Mouse (Mus musculus) liver, embryonic 13.5 days (tissue): Measurements from ENCODE around the gene Olfr402. TPM values are rescaled to one million over a fixed set of nuclear protein-coding genes. Genes with fewer than 3 reads are reported as not detected.
"Not testable (repeated sequence)": the region's sequence is repeated elsewhere in the genome, so short reads cannot be mapped to it uniquely, and the experiment has no call there.

ENCODE experiments used
- ATAC-seq: fragments of 200-750 bp; cut with Nextera tagmentation; 2 replicates; pipeline ENCODE4 v1.8.0; 2017; ENCODE audit warnings: low read depth, mild to moderate bottlenecking, moderate number of reproducible peaks, moderate library complexity
- DNase-seq: peaks from one replicate; pipeline ENCODE4 v3.0.0; 2022
- H3K27ac ChIP-seq: fragments of 300-500 bp; sonication (generic); 2 replicates; pipeline ENCODE4 v1.5.1; 2015; ENCODE audit warnings: moderate library complexity, mild to moderate bottlenecking, inconsistent platforms
- H3K27me3 ChIP-seq: fragments of 300-500 bp; sonication (generic); 2 replicates; pipeline ENCODE4 v1.6.1; 2015; ENCODE audit warnings: mild to moderate bottlenecking, inconsistent platforms
- H3K36me3 ChIP-seq: fragments of 300-500 bp; sonication (generic); 2 replicates; pipeline ENCODE4 v1.6.1; 2015; ENCODE audit warnings: mild to moderate bottlenecking, inconsistent platforms
- H3K4me1 ChIP-seq: fragments of 300-500 bp; sonication (generic); replicated peaks from 2 replicates; pipeline ENCODE4 v1.6.1; 2015; ENCODE audit warnings: inconsistent platforms
- H3K4me2 ChIP-seq: fragments of 300-500 bp; sonication (generic); 2 replicates; pipeline ENCODE4 v1.6.1; 2015; ENCODE audit warnings: inconsistent platforms, mild to moderate bottlenecking, moderate library complexity
- H3K4me3 ChIP-seq: fragments of 300-500 bp; sonication (generic); replicated peaks from 2 replicates; pipeline ENCODE4 v1.5.1; 2015; ENCODE audit warnings: mild to moderate bottlenecking, inconsistent platforms
- H3K9ac ChIP-seq: fragments of 300-500 bp; sonication (generic); 2 replicates; pipeline ENCODE4 v1.6.1; 2015; ENCODE audit warnings: mild to moderate bottlenecking, inconsistent platforms
- H3K9me3 ChIP-seq: fragments of 300-500 bp; sonication (generic); replicated peaks from 2 replicates; pipeline ENCODE4 v1.6.1; 2016; ENCODE audit warnings: inconsistent platforms
- WGBS: fragments of 180-500 bp; shearing (Covaris S2); methylation state at CpG from one replicate; pipeline ENCODE4 v1.1.7; 2015; ENCODE audit not compliant: insufficient replicate concordance; 5-methylcytosine and 5-hydroxymethylcytosine counted together
- polyA plus RNA-seq: library from polyadenylated mRNA; unstranded; fragments of >200 nt; fragmentation: Nextera tagmentation; extraction: Ambion mirVana; gene quantifications from 2 replicates; pipeline ENCODE4 v1.2.1, GENCODE M21; 2015

Olfr402 gene
- not detected in 2 replicates for polyA plus RNA-seq

DNA sequence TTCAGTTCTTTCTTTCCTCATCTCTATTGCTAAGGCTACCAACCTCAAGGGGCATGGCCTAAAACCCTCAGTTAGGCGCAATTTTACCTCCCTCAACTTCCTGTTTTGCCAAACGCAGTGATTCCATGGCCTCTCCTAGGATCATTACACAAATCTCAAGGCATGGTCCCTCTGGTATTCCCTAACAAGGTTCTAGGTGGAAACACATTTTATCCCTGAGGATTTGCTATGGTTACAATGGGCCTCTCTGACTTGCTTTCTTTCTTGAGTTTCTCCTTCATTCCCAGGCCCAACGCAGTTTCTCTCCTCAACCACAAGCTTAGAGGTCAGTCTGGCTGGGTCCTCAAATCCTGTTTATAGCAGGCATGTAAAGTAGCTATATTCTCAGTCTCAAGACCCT lies at the start of gene Olfr402:
TSS of gene Olfr402 (plus strand) at position 301 of the 400 bp plus-strand sequence.
- DNase-seq (no peak), ATAC-seq (no peak)
- Histone ChIP-seq H3K9me3 (peaks cover 5% of the 10 kb centered on the region; the same call in 1 of the 2 replicates), H3K4me2 (no peak within 1 kb of the TSS), H3K36me3 (no peaks in the 10 kb centered on the region), H3K9ac (no peak within 1 kb of the TSS), H3K4me1 (no peaks in the 10 kb centered on the region), H3K27ac (no peak within 1 kb of the TSS), H3K4me3 (no peak within 1 kb of the TSS), H3K27me3 (no peaks in the 10 kb centered on the region)
- 38% methylated on average over 3 of the region's 3 CpGs for WGBS

DNA sequence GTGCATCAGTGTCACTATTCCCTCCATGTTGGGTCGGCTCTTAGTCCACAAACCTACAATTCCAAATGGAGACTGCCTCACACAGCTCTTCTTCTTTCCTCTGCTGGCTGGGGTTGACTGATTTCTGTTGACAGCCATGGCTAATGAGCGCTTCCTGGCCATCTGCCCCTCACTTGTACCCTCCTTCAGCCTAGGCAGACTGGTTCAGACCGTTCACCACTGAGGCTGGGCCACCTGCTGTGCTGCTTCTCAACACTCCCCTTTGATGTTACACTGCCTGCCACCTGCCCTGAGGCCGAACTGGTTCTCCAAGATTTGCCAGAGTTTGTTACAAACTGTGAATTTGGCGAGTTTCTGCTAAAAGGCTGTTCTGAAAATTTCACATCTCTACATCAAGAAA lies 48.3 kb upstream of the Olfr402 start:
- no peak overlapping the region for H3K27ac ChIP-seq
- H3K27me3 ChIP-seq: no peaks in the 10 kb centered on the region
- DNase-seq (no peak), ATAC-seq (no peak)
- H3K4me2 ChIP-seq: no peak overlapping the region
- no peak overlapping the region for H3K9ac ChIP-seq
- peaks cover 11% of the 10 kb centered on the region; the same call in 1 of the 2 replicates for H3K9me3 ChIP-seq
- H3K4me3 ChIP-seq: no peak overlapping the region
- no peaks in the 10 kb centered on the region for H3K36me3 ChIP-seq
- H3K4me1 ChIP-seq: no peaks in the 10 kb centered on the region
- 29% methylated on average over 5 of the region's 5 CpGs for WGBS

DNA sequence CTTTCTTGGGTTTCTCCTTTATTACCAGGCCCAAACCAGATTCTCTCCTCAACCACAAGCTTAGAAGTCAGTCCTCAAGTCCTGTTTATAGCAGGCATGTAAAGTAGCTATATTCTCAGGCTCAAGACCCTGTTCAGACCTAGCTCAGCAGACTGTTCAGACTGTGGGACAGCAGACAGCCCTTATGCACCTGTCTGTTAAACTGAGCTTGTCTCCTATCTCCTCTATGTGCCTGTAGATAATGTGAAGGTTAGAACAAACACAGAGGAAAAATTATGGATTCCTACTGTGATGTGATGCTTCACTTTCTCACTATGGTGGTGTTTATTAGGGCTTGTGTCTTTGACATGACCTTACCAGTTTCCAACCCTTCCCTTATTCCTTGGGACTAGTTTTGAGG lies 39.9 kb upstream of the Olfr402 start, which contains the start of gene Olfr401:
TSS of gene Olfr401 (plus strand) at position 301 of the 400 bp plus-strand sequence.
- Histone ChIP-seq H3K36me3 (no peaks in the 10 kb centered on the region), H3K27me3 (no peaks in the 10 kb centered on the region), H3K4me1 (no peaks in the 10 kb centered on the region), H3K9me3 (peaks cover 6% of the 10 kb centered on the region; the same call in 1 of the 2 replicates), H3K4me2 (no peak within 1 kb of the TSS), H3K4me3 (no peak within 1 kb of the TSS), H3K27ac (no peak within 1 kb of the TSS), H3K9ac (no peak within 1 kb of the TSS)
- ATAC-seq (no peak), DNase-seq (no peak)

DNA sequence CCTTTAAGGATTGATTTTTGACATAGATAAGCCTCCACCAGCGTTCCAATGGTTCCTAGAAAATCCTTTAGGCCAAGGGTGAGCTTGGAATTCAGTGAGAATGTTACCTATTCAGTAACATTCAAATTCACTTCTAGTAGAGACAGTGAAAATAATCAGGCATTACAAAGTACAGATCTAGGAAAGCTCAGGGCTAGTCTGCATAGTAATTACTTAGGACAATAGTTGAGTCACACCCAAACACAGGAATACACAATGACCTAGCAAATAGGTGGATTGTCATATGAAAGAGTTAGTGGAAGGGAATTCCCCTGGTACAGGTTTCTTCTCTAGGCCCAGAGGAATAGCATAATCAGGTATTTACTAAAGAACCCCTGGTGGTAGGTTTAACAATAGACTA lies 13.3 kb upstream of the Olfr402 start:
- not testable (repeated sequence) for H3K4me3 ChIP-seq, H3K36me3 ChIP-seq, ATAC-seq, DNase-seq, H3K27ac ChIP-seq, H3K4me1 ChIP-seq, H3K9ac ChIP-seq, H3K4me2 ChIP-seq, H3K27me3 ChIP-seq
- WGBS: 11% methylated on average over 1 of the region's 1 CpGs
- H3K9me3 ChIP-seq: peaks cover 27% of the 10 kb centered on the region

DNA sequence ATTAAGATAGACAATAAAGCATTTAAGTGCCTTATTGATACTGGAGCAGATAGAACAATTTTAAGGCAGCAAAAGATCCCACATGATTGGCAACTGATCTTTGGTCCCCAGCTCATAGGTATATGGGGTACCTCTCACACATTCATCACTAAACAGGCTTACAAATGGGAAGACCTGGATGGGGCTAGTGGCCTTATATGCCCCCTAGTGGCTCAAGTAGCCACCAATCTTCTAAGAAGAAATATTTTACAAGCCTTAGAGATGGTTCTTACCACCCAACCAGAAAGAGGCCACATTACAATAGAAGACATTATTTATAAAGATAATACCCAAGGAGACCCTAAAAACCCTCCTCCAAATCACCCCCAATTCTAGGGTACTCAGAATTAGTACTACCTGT lies 7.5 kb upstream of the Olfr402 start:
- ATAC-seq: no peak
- no peaks in the 10 kb centered on the region for H3K27me3 ChIP-seq
- no peaks in the 10 kb centered on the region for H3K4me1 ChIP-seq

DNA sequence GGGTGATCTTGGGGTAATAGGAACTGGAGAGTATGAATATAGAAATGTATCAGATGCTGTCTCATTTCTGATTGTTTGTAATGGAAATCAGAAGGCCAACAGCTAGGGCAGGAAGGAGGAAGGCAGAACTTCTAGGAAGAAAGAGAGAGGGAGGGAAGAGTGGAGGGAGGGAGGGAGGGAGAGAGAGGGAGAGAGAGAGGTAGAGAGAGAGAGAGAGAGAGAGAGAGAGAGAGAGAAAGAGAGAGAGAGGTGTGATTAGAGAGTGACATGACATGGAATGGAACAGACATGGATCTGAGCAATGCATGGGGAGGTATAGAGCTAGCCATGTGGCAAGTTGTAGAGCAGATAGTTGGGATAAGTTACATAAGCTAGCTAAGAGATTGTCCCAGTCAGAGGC lies 15.4 kb downstream of the Olfr402 start:
- H3K9ac ChIP-seq: no peak overlapping the region
- no peaks in the 10 kb centered on the region for H3K36me3 ChIP-seq
- no peaks in the 10 kb centered on the region for H3K4me1 ChIP-seq
- H3K4me2 ChIP-seq: no peak overlapping the region
- ATAC-seq: no peak
- H3K27me3 ChIP-seq: no peaks in the 10 kb centered on the region
- no peak overlapping the region for H3K4me3 ChIP-seq
- H3K9me3 ChIP-seq: no peaks in the 10 kb centered on the region
- H3K27ac ChIP-seq: no peak overlapping the region
- no peak for DNase-seq

More for the DNA sequence above, 7.5 kb upstream of the Olfr402 start:
- H3K4me2 ChIP-seq: no peak overlapping the region
- no peaks in the 10 kb centered on the region for H3K36me3 ChIP-seq
- H3K4me3 ChIP-seq: no peak overlapping the region
- no peak overlapping the region for H3K9ac ChIP-seq
- no peak for DNase-seq
- H3K9me3 ChIP-seq: peaks cover 18% of the 10 kb centered on the region
- H3K27ac ChIP-seq: no peak overlapping the region

DNA sequence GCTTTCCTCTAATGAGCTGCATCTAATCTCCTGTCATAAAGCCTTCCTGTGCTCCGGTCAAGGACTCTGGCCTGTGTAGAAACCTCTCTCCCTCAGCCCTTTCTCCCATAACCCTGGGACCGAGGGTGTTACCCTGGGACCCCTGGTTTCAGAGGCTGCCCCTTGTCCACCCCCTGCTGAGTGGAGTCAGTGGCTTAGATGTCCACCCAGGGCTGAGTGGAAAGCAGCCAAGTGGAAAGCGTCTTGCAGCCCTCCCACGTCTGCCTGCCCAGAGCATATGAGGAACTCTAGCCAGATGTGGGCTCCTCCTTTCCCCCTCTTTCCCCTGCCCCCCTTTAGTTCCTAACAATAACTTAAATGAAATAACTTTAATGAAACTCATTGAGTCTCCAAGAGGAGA lies 29.8 kb downstream of the Olfr402 start:
- DNase-seq: no peak
- Histone ChIP-seq H3K4me1 (no peaks in the 10 kb centered on the region), H3K4me3 (no peak overlapping the region), H3K27ac (no peak overlapping the region), H3K4me2 (no peak overlapping the region), H3K9me3 (no peaks in the 10 kb centered on the region), H3K9ac (no peak overlapping the region), H3K36me3 (no peaks in the 10 kb centered on the region), H3K27me3 (no peaks in the 10 kb centered on the region)
- ATAC-seq: no peak
- 58% methylated on average over 4 of the region's 4 CpGs for WGBS

DNA sequence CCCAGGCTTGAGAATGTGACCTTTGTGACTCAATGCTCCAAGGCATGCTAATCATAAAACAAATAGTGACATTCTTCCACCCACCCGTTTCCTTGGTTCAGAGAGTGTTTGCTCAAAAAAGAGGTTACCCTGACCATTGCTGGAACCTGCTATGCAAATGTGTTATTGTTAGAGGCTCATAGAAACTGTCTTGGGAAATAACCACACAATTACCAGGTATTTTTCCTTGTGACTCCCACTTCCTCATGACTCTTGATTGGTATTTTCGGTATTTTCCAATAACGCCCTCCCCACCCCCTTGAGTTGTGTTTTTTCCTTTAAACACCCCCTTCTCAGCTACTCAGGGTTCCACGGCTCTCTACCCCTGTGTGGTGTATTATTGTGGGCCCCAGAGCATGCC lies 30.4 kb downstream of the Olfr402 start:
- H3K36me3 ChIP-seq: no peaks in the 10 kb centered on the region
- H3K4me3 ChIP-seq: no peak overlapping the region
- DNase-seq (no peak), ATAC-seq (no peak)
- no peaks in the 10 kb centered on the region for H3K4me1 ChIP-seq
- no peaks in the 10 kb centered on the region for H3K27me3 ChIP-seq
- no peak overlapping the region for H3K4me2 ChIP-seq
- H3K9ac ChIP-seq: no peak overlapping the region
- H3K9me3 ChIP-seq: no peaks in the 10 kb centered on the region
- no peak overlapping the region for H3K27ac ChIP-seq
- 67% methylated on average over 4 of the region's 4 CpGs for WGBS

DNA sequence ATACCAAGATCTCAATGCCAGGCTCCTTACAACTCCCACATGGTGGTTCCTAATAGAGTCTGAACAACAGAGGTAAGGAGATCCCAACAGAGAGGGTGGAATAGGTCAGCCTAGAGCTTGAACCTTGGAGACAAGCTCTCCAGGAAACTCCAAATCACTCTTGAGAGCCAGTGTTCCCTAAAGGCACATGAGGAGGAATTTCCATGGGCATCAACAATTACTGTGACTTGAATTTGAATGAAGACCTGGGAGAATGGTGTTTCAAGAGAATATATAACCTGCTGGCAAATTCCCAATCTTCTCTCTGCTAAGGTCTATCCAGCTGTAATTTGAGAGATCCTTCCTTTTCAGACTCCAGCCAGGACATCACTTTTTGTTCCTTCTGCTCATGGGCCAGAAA lies 32.6 kb downstream of the Olfr402 start, which contains the start of gene Olfr403:
TSS of gene Olfr403 (plus strand) at position 301 of the 400 bp plus-strand sequence.
- Histone ChIP-seq H3K27ac (no peak within 1 kb of the TSS), H3K9ac (no peak within 1 kb of the TSS), H3K4me2 (no peak within 1 kb of the TSS), H3K4me3 (no peak within 1 kb of the TSS), H3K4me1 (no peaks in the 10 kb centered on the region), H3K27me3 (no peaks in the 10 kb centered on the region), H3K9me3 (no peaks in the 10 kb centered on the region; the same call in 1 of the 2 replicates), H3K36me3 (no peaks in the 10 kb centered on the region)
- no peak for DNase-seq
- ATAC-seq: no peak

Other genes with a start within 250 kb of the Olfr402 start
- not detected in 2 replicates for gene Olfr395, start 244.2 kb upstream of the Olfr402 start, polyA plus RNA-seq
- not detected in 2 replicates for gene Olfr23, start 216.9 kb upstream of the Olfr402 start, polyA plus RNA-seq
- gene Olfr397, start 192.7 kb upstream of the Olfr402 start, polyA plus RNA-seq: not detected in 2 replicates
- gene Olfr398, start 163.1 kb upstream of the Olfr402 start, polyA plus RNA-seq: not detected in 2 replicates
- gene Olfr139, start 97.0 kb upstream of the Olfr402 start, polyA plus RNA-seq: not detected in 2 replicates
- gene Olfr399, start 96.9 kb upstream of the Olfr402 start, polyA plus RNA-seq: not detected in 2 replicates
- not detected in 2 replicates for gene Zfp616, start 83.6 kb upstream of the Olfr402 start, polyA plus RNA-seq
- gene Olfr401, start 39.8 kb upstream of the Olfr402 start, polyA plus RNA-seq: not detected in 2 replicates
- gene Olfr403, start 32.7 kb downstream of the Olfr402 start, polyA plus RNA-seq: not detected in 2 replicates
- not detected in 2 replicates for gene Olfr43, start 57.9 kb downstream of the Olfr402 start, polyA plus RNA-seq
- gene Olfr406, start 106.3 kb downstream of the Olfr402 start, polyA plus RNA-seq: not detected in 2 replicates
- not detected in 2 replicates for gene Olfr59, start 130.2 kb downstream of the Olfr402 start, polyA plus RNA-seq
- not detected in 2 replicates for gene Olfr410, start 184.5 kb downstream of the Olfr402 start, polyA plus RNA-seq
- not detected in 2 replicates for gene Olfr411, start 199.1 kb downstream of the Olfr402 start, polyA plus RNA-seq
- not detected in 2 replicates for gene Olfr412, start 208.5 kb downstream of the Olfr402 start, polyA plus RNA-seq